Mouse (Mus musculus): ENCODE measurements around the gene Zfp940.
"Not testable (repeated sequence)": the region's sequence is repeated elsewhere in the genome, so short reads cannot be mapped to it uniquely, and the experiment has no call there.

The Zfp940 gene

DNA sequence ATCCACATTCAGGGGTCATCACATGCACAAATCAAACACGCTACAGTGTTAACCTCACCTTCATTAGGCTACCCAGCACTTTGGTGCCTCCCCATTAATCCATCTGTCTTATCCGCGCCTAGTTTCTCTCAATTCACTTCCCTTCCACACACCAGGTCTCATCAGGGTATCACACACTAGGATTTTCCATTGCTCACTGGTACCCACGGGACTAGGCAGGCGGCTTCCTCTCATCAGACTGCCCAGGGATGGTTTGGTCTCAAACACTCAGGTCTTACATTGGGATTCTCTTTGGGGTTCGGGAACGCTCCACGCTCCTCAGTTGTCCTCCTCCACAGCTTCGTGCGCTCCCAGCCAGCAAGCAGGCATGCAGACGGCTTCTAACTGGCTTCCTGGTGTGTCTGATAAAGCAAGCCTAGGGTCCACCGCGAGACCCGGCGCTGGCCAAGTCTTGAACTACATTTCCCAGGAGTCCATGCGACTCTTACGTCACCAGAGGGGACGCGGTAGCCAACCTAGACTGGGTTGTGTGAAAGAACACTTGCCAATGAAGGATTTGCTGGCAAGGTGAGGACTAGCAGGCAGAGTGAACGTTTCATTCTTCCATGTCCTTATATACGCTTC is at the start of gene Zfp940:
Gene Zfp940 (minus strand): TSS at position 451 of the 624 bp plus-strand sequence.
- in situ Hi-C loops (cut with MboI; ENCODE audit: low sequenced_read_pairs) = no loop called here

GRCm38 (mm10) chr7:29898351-29898750 is 44.9 kb upstream of the Zfp940 start:
- in situ Hi-C loops (cut with MboI; ENCODE audit: low sequenced_read_pairs) = no loop called here

GRCm38 (mm10) chr7:29892756-29893155 is 39.3 kb upstream of the Zfp940 start:
- in situ Hi-C loops (cut with MboI; ENCODE audit: low sequenced_read_pairs) = no loop called here

DNA sequence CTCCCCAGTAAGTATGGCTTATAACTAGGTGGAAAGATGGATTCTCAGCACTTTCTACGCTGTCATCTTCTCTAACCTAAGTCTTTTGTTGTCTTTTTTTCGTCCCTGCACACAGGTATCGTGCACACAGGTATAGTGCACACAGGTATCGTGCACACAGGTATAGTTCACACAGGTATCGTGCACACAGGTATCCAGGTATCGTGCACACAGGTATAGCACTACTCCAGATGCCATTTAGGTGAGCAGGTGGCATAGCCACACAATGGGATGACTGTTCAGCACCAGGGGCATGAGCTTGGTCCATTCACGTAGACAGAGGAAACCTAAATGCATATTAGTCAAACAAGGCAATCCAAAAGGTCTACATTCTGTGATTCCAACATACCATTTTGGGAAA is 37.0 kb upstream of the Zfp940 start:
- in situ Hi-C loops (cut with MboI; ENCODE audit: low sequenced_read_pairs) = no loop called here

GRCm38 (mm10) chr7:29880916-29881315 is 27.4 kb upstream of the Zfp940 start:
- in situ Hi-C loops (cut with MboI; ENCODE audit: low sequenced_read_pairs) = no loop called here

- in situ Hi-C loops (cut with MboI; ENCODE audit: low sequenced_read_pairs) = no loop called here
Observed at GRCm38 (mm10) chr7:29880056-29880455, 26.6 kb upstream of the Zfp940 start.

DNA sequence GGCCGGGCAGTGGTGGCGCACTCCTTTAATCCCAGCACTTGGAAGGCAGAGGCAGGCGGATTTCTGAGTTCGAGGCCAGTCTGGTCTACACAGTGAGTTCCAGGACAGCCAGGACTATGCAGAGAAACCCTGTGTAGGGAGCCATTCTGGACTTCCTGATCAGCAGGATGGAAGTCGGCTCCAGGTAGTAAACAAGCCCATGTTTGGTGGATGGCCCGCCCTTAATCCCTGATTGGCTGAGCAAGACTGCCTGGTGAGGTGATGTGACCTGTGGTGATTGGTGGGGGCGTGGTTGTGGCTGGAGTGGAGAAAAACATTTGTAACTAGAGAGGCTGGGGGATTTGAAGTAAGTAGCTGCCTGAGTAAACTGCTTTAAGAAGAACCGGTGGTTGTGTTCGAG is 24.1 kb upstream of the Zfp940 start:
- in situ Hi-C loops (cut with MboI; ENCODE audit: low sequenced_read_pairs) = not testable (repeated sequence)

DNA sequence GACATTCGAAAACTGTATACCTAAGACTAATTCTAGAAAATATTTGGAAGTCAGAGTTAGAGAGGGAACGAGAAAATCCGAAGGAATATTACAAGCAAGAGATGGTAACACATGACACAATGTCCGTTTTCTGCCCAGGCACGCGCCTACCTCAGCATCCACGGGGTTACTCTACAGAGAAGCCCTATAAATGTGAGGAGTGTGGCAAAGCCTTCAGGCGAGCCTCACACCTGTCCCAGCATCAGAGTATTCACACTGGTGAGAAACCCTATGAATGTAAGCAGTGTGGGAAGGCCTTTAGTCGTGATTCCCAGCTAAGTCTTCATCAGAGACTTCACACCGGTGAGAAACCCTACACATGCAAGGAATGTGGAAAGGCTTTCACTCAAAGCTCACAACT is 20.8 kb upstream of the Zfp940 start:
- in situ Hi-C loops (cut with MboI; ENCODE audit: low sequenced_read_pairs) = no loop called here

DNA sequence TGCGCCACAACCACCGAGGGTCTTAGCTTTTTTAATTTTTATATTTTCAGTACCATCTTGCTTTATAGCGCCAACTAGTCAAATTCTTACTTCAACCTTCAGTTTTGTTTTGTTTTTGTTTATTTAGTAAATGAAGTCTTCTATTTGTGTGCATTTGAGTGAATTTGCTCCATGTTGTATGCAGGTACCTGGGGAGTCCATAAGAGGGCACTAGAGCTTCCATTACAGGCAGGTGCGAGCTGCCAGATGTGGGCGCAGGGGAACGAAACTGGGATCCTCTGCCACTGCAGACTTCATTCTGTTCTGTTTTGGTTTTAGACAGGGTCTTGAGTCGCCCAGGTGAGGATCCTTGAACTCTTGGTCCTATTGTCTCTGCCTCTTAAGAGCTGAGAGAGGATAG is 8.2 kb upstream of the Zfp940 start:
- in situ Hi-C loops (cut with MboI; ENCODE audit: low sequenced_read_pairs) = no loop called here

- in situ Hi-C loops (cut with MboI; ENCODE audit: low sequenced_read_pairs) = no loop called here
Observed at GRCm38 (mm10) chr7:29859532-29860517, 6.4 kb upstream of the Zfp940 start, which contains the start of gene Zfp420. TSS of gene Zfp420 (plus strand) at chr7:29859979.

- in situ Hi-C loops (cut with MboI; ENCODE audit: low sequenced_read_pairs) = no loop called here
Observed at GRCm38 (mm10) chr7:29852831-29853218, 644 bp downstream of the Zfp940 start.

DNA sequence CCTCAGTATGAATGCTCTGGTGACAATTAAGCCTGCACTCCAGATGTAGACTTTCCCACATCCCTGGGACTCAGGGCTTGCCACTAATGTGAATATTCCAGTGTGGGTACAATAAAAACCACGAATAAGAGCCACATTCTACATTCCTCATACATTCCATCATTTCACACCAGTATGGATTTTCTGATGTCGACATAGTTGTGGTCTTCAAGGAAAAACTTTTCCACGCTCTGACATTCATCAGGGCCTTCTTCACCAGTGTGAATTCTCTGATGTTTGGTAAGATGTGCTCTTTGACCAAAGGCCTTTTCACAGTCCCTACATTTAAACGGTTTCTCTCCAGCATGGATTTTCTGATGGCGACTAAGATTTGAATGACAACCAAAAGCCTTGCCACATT is 8.9 kb downstream of the Zfp940 start:
- in situ Hi-C loops (cut with MboI; ENCODE audit: low sequenced_read_pairs) = no loop called here

GRCm38 (mm10) chr7:29842105-29842504 is 11.4 kb downstream of the Zfp940 start:
- in situ Hi-C loops (cut with MboI; ENCODE audit: low sequenced_read_pairs) = no loop called here

GRCm38 (mm10) chr7:29839256-29839655 is 14.2 kb downstream of the Zfp940 start:
- in situ Hi-C loops (cut with MboI; ENCODE audit: low sequenced_read_pairs) = no loop called here

DNA sequence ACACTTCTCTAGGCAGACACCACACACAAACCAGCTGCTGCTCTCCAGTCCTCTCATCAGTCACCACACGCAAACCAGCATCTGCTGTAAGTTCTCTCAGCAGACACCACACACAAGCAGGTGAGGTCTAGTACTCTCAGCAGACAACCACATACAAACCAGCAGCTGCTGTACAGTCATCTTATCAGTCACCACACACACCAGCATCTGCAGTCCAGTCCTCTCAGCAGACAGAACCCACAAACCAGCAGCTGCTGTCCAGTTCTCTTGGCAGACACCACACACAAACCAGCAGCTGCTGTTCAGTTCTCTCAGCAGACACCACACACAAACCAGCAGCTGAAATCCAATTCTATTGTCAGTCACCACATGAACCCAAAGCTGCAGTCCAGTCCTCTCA is 16.7 kb downstream of the Zfp940 start:
- in situ Hi-C loops (cut with MboI; ENCODE audit: low sequenced_read_pairs) = no loop called here

GRCm38 (mm10) chr7:29829804-29830203 is 23.7 kb downstream of the Zfp940 start:
- in situ Hi-C loops (cut with MboI; ENCODE audit: low sequenced_read_pairs) = no loop called here

GRCm38 (mm10) chr7:29828001-29828400 is 25.5 kb downstream of the Zfp940 start:
- in situ Hi-C loops (cut with MboI; ENCODE audit: low sequenced_read_pairs) = no loop called here

DNA sequence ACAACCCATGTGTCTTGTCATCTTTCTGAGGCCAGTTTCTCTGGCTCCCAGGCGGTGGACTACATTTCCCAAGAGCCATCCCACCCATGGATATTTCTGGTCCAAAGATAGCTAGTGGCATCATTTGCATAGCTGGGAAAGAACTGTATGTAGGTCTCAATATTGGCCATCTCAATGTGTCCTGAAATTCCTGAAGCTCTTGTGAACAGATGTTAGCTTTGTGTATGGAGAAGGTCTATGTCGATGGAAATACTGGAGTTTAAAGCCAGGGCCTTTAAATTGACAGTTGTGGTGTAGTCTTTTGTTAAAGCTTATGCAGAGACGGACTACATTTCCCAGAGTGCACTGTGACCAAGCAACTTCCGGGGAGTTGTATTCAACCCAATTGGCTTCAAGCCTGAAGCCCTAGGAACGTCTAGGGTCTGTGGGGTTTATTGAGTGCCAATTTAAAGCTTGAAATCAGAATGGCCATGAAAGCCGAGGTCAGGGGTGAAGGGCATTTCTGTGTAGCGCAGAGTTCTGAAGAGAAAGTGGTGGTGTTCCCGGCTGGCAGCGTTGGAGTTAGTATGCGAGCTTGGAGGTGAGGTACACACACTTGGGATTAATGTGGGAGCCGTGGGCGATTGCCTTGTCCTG is 34.7 kb downstream of the Zfp940 start:
- in situ Hi-C loops (cut with MboI; ENCODE audit: low sequenced_read_pairs) = no loop called here

GRCm38 (mm10) chr7:29815910-29816429 is 37.5 kb downstream of the Zfp940 start, which contains the start of gene Zfp790:
TSS of gene Zfp790 (plus strand) at chr7:29816114.
- in situ Hi-C loops (cut with MboI; ENCODE audit: low sequenced_read_pairs) = no loop called here

GRCm38 (mm10) chr7:29815061-29815784 is 38.2 kb downstream of the Zfp940 start:
- in situ Hi-C loops (cut with MboI; ENCODE audit: low sequenced_read_pairs) = no loop called here

DNA sequence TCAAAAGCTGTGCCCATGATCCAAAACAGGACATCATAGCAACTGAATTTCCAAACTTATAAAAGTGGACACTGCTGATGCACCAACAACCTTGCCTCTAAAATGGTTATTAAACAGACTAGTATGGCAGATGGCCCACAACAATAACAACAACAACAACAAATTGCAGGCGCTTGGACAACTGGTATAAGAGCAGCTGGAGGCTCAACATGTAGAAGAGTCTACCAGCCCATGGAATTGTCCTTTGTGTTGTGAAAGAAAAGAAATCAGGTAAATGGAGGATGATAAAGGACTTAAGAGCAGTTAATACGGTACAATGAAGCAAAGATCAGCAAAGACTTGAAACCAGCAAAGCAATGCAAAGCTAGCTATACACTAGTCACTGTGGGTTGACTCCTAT is 39.1 kb downstream of the Zfp940 start:
- in situ Hi-C loops (cut with MboI; ENCODE audit: low sequenced_read_pairs) = no loop called here

Measured in CH12F3 (cell line).